Mouse (Mus musculus): ENCODE results near the gene Wnt2b. TPM values are rescaled to one million over a fixed set of nuclear protein-coding genes. Genes with fewer than 3 reads are reported as not detected.

Gene Wnt2b
- total RNA-seq, 1 experiment from 2014 or later = 7.8 TPM

Other genes with a start within 250 kb of the Wnt2b start
- 3.6 and 5.9 TPM in 2 replicates for gene Ppm1j, start 180.9 kb downstream of the Wnt2b start, total RNA-seq (2021)
- gene Fam19a3, start 180.1 kb downstream of the Wnt2b start, total RNA-seq (2021) = 0.76 and 1.6 TPM in 2 replicates
- 88.7 and 108 TPM in 2 replicates for gene Rhoc, start 173.5 kb downstream of the Wnt2b start, total RNA-seq (2021)
- gene Mov10, start 143.4 kb downstream of the Wnt2b start, total RNA-seq (2021) = 27.2 and 33.0 TPM in 2 replicates
- 49.2 and 55.8 TPM in 2 replicates for gene St7l, start 97.9 kb downstream of the Wnt2b start, total RNA-seq (2021)
- gene Capza1, start 97.4 kb downstream of the Wnt2b start, total RNA-seq (2021) = 76.3 and 80.5 TPM in 2 replicates
- gene Cttnbp2nl, start 91.2 kb upstream of the Wnt2b start, total RNA-seq (2021) = 14.1 and 19.3 TPM in 2 replicates
- gene 4930564D02Rik, start 104.9 kb upstream of the Wnt2b start, total RNA-seq (2021) = not detected in 2 replicates